In genomic region chr6:49206416-49206815, GRCm38 (mm10) we compare ENCODE assay signal across 24 mouse cellular contexts. TPM values are rescaled to one million over a fixed set of nuclear protein-coding genes. Genes with fewer than 3 reads are reported as not detected.
DNase-seq lines count a peak whose midpoint lies in the region; ATAC-seq and TF ChIP-seq lines count a peak whose summit lies in the region.
"Had no signal": no experiment of that assay in that cellular context is flagged by ENCODE, and none has a peak within 500 bp of the region (broad histone marks: within the 10 kb centered on the region; RNA-seq: fewer than 3 reads in every experiment).

No protein-coding gene starts in this region.

- no peak for TF ChIP-seq EP300 in stomach, postnatal 0 days (optimal IDR thresholded peaks at IDR 0.05)

- no peak for TF ChIP-seq POLR2A in brain, embryonic 14.5 days (IDR thresholded peaks at IDR 0.05; ENCODE audit: borderline replicate concordance, extremely low read depth, insufficient read depth, insufficient read length, poor library complexity, severe bottlenecking)

- no peak overlapping the region for H3K27ac ChIP-seq in forebrain, embryonic 15.5 days (replicated peaks)
- H3K27ac ChIP-seq in forebrain, embryonic 10.5 days: no peak overlapping the region
- H3K27ac ChIP-seq in intestine, postnatal 0 days (ENCODE audit: low read depth, low read length): peak overlapping the region; percentile 30; the same call in 1 of the 2 replicates
- H3K27ac ChIP-seq in intestine, embryonic 15.5 days: no peak overlapping the region
- 0 out of 2 replicates have a peak overlapping the region, but pooled peaks have one; percentile 18 for H3K27ac ChIP-seq in stomach, postnatal 0 days (replicated peaks)
- H3K27ac ChIP-seq: embryonic facial prominence, embryonic 10.5 days; limb, embryonic 13.5 days; liver, embryonic 13.5 days; midbrain, embryonic 13.5 days had no signal

- DNase-seq in forebrain, embryonic 10.5 days (ENCODE audit: extremely low spot score, low spot score): no peak
- DNase-seq in brain, embryonic 14.5 days (ENCODE audit: low read depth): peak; percentile 55
- DNase-seq in stomach, postnatal 0 days (ENCODE audit: low spot score): peak; percentile 11
- no peak for DNase-seq in kidney, adult 9 months
- DNase-seq: adrenal gland, postnatal 36 days; cerebellum, adult 11 months; cerebellum, adult 9-11 months; gastrocnemius, postnatal 36 days; heart, postnatal 10 days; kidney, postnatal 4 days; liver, embryonic 13.5 days; lung, embryonic 14.5 days; right cerebral cortex, postnatal 14 days; spleen, adult 18-20 months; thymus, postnatal 25 days had no signal

- ATAC-seq in forebrain, embryonic 15.5 days (replicated peaks): 0 out of 2 replicates have a peak, but pooled peaks have one; percentile 26
- ATAC-seq in intestine, postnatal 0 days: no peak
- no peak for ATAC-seq in intestine, embryonic 15.5 days
- no peak for ATAC-seq in stomach, postnatal 0 days (ENCODE audit: low FRiP score, low TSS enrichment)
- ATAC-seq: intestine, embryonic 16.5 days; midbrain, embryonic 13.5 days; Patski had no signal

- H3K36me3 ChIP-seq in forebrain, embryonic 15.5 days: peaks cover 13% of the 10 kb centered on the region; the same call in 1 of the 2 replicates
- peaks cover 81% of the 10 kb centered on the region for H3K36me3 ChIP-seq in forebrain, embryonic 10.5 days (replicated peaks)
- peaks cover 14% of the 10 kb centered on the region for H3K36me3 ChIP-seq in intestine, postnatal 0 days (ENCODE audit: control insufficient read depth, insufficient read depth)
- peaks cover 11% of the 10 kb centered on the region; the same call in 1 of the 2 replicates for H3K36me3 ChIP-seq in intestine, embryonic 15.5 days
- no peaks in the 10 kb centered on the region; the same call in 1 of the 2 replicates for H3K36me3 ChIP-seq in stomach, postnatal 0 days (ENCODE audit: control insufficient read depth, insufficient read depth, low read length)

- peaks cover 33% of the 10 kb centered on the region for H3K4me1 ChIP-seq in forebrain, embryonic 15.5 days
- peaks cover 33% of the 10 kb centered on the region for H3K4me1 ChIP-seq in forebrain, embryonic 10.5 days
- 0 out of 2 replicates have a peak, but pooled peaks cover 5% of the 10 kb centered on the region for H3K4me1 ChIP-seq in intestine, postnatal 0 days (replicated peaks; ENCODE audit: control insufficient read depth, insufficient read depth, low read length)
- H3K4me1 ChIP-seq in intestine, embryonic 15.5 days (replicated peaks): peaks cover 29% of the 10 kb centered on the region
- H3K4me1 ChIP-seq in stomach, postnatal 0 days (replicated peaks; ENCODE audit: control insufficient read depth, insufficient read depth): peaks cover 3% of the 10 kb centered on the region; the same call in 1 of the 2 replicates

- no peak overlapping the region for H3K4me2 ChIP-seq in forebrain, embryonic 15.5 days (replicated peaks)
- H3K4me2 ChIP-seq in intestine, postnatal 0 days (replicated peaks; ENCODE audit: low read depth): no peak overlapping the region
- H3K4me2 ChIP-seq in intestine, embryonic 15.5 days (replicated peaks): no peak overlapping the region
- no peak overlapping the region for H3K4me2 ChIP-seq in stomach, postnatal 0 days (replicated peaks; ENCODE audit: low read depth)
- H3K4me2 ChIP-seq: limb, embryonic 13.5 days; liver, embryonic 13.5 days; lung, embryonic 14.5 days; midbrain, embryonic 13.5 days had no signal

- WGBS in forebrain, embryonic 15.5 days: 59% methylated on average over 1 of the region's 1 CpGs
- WGBS in forebrain, embryonic 10.5 days: 86% methylated on average over 1 of the region's 1 CpGs
- WGBS in intestine, postnatal 0 days: 85% methylated on average over 1 of the region's 1 CpGs
- WGBS in intestine, embryonic 15.5 days: 91% methylated on average over 1 of the region's 1 CpGs
- WGBS in stomach, postnatal 0 days: 58% methylated on average over 1 of the region's 1 CpGs

- TF ChIP-seq CTCF in intestine, postnatal 0 days (IDR thresholded peaks at IDR 0.05; ENCODE audit: low read depth): no peak
- no peak for TF ChIP-seq CTCF in brain, embryonic 14.5 days (IDR thresholded peaks at IDR 0.05; ENCODE audit: borderline replicate concordance, extremely low read depth, insufficient read depth, insufficient read length)
- no peak for TF ChIP-seq CTCF in stomach, postnatal 0 days (IDR thresholded peaks at IDR 0.05; ENCODE audit: low read depth)

- H3K4me3 ChIP-seq in forebrain, embryonic 15.5 days: no peak overlapping the region
- H3K4me3 ChIP-seq in forebrain, embryonic 10.5 days: no peak overlapping the region
- H3K4me3 ChIP-seq in intestine, postnatal 0 days (ENCODE audit: low read depth, low read length): no peak overlapping the region
- no peak overlapping the region for H3K4me3 ChIP-seq in intestine, embryonic 15.5 days (replicated peaks)
- H3K4me3 ChIP-seq in stomach, postnatal 0 days (ENCODE audit: low read depth, low read length): no peak overlapping the region
- H3K4me3 ChIP-seq: embryonic facial prominence, embryonic 10.5 days; limb, embryonic 13.5 days; liver, embryonic 13.5 days; midbrain, embryonic 13.5 days had no signal

- no peaks in the 10 kb centered on the region for H3K9me3 ChIP-seq in forebrain, embryonic 15.5 days
- no peaks in the 10 kb centered on the region for H3K9me3 ChIP-seq in forebrain, embryonic 10.5 days
- no peaks in the 10 kb centered on the region for H3K9me3 ChIP-seq in intestine, postnatal 0 days (ENCODE audit: control insufficient read depth)
- no peaks in the 10 kb centered on the region for H3K9me3 ChIP-seq in intestine, embryonic 15.5 days
- no peaks in the 10 kb centered on the region for H3K9me3 ChIP-seq in stomach, postnatal 0 days (ENCODE audit: control insufficient read depth, low read length)
- H3K9me3 ChIP-seq: embryonic facial prominence, embryonic 10.5 days; limb, embryonic 13.5 days; liver, embryonic 13.5 days; midbrain, embryonic 13.5 days had no signal

- H3K27me3 ChIP-seq in forebrain, embryonic 15.5 days: no peaks in the 10 kb centered on the region
- H3K27me3 ChIP-seq in forebrain, embryonic 10.5 days (ENCODE audit: poor library complexity, severe bottlenecking): no peaks in the 10 kb centered on the region
- H3K27me3 ChIP-seq in intestine, postnatal 0 days (replicated peaks; ENCODE audit: control insufficient read depth, insufficient read depth, low read length): no peaks in the 10 kb centered on the region
- H3K27me3 ChIP-seq in intestine, embryonic 15.5 days (replicated peaks): no peaks in the 10 kb centered on the region
- H3K27me3 ChIP-seq in stomach, postnatal 0 days (ENCODE audit: control insufficient read depth, insufficient read depth, low read length): no peaks in the 10 kb centered on the region
- H3K27me3 ChIP-seq: limb, embryonic 13.5 days; liver, embryonic 13.5 days; midbrain, embryonic 13.5 days had no signal

- H3K9ac ChIP-seq in forebrain, embryonic 15.5 days (replicated peaks): no peak overlapping the region
- H3K9ac ChIP-seq in intestine, postnatal 0 days (ENCODE audit: low read depth, low read length): no peak overlapping the region
- no peak overlapping the region for H3K9ac ChIP-seq in intestine, embryonic 15.5 days
- H3K9ac ChIP-seq in stomach, postnatal 0 days (ENCODE audit: low read length): no peak overlapping the region
- H3K9ac ChIP-seq: limb, embryonic 13.5 days; liver, embryonic 13.5 days; lung, embryonic 14.5 days; midbrain, embryonic 13.5 days had no signal

RNA-seq across cellular contexts. Expression of gene Igf2bp3, which starts 8.3 kb away (rescaled TPM):
- 36.5 and 39.8 TPM in 2 replicates for polyA plus RNA-seq in forebrain, embryonic 15.5 days (2015; fragmentation: Nextera tagmentation; extraction: Ambion mirVana)
- polyA plus RNA-seq in forebrain, embryonic 10.5 days (2016; fragmentation: Nextera tagmentation; extraction: Ambion mirVana): 128 and 141 TPM in 2 replicates
- polyA plus RNA-seq in intestine, postnatal 0 days (2015; fragmentation: Nextera tagmentation; extraction: Ambion mirVana): 54.7 and 56.3 TPM in 2 replicates
- polyA plus RNA-seq in intestine, embryonic 15.5 days (2015; fragmentation: Nextera tagmentation; extraction: Ambion mirVana): 83.1 and 96.8 TPM in 2 replicates
- polyA plus RNA-seq in brain, embryonic 14.5 days (2012; rRNA removed): 22.0 and 22.6 TPM in 2 replicates
- polyA plus RNA-seq in stomach, postnatal 0 days (2015; fragmentation: Nextera tagmentation; extraction: Ambion mirVana): 40.7 and 43.6 TPM in 2 replicates
- polyA plus RNA-seq: cortical plate, adult 2 months had no signal

RNA-seq across cellular contexts. Expression of gene Tra2a, which starts 57.4 kb away (rescaled TPM):
- 147 and 152 TPM in 2 replicates for polyA plus RNA-seq in forebrain, embryonic 15.5 days (2015; fragmentation: Nextera tagmentation; extraction: Ambion mirVana)
- polyA plus RNA-seq in forebrain, embryonic 10.5 days (2016; fragmentation: Nextera tagmentation; extraction: Ambion mirVana): 126 and 127 TPM in 2 replicates
- polyA plus RNA-seq in intestine, postnatal 0 days (2015; fragmentation: Nextera tagmentation; extraction: Ambion mirVana): 30.2 and 30.5 TPM in 2 replicates
- polyA plus RNA-seq in intestine, embryonic 15.5 days (2015; fragmentation: Nextera tagmentation; extraction: Ambion mirVana): 81.4 and 82.9 TPM in 2 replicates
- 199 and 246 TPM in 2 replicates for polyA plus RNA-seq in brain, embryonic 14.5 days (2012; rRNA removed)
- polyA plus RNA-seq in stomach, postnatal 0 days (2015; fragmentation: Nextera tagmentation; extraction: Ambion mirVana): 34.6 and 35.4 TPM in 2 replicates

Comparison
In these comparisons a context has a peak if more than half of its experiments do, and no peak if none do; other contexts are left out.
1. H3K27ac ChIP-seq: peak in intestine, postnatal 0 days (single experiment) and stomach, postnatal 0 days (single experiment); none in forebrain, embryonic 15.5 days (single experiment), forebrain, embryonic 10.5 days (single experiment) and intestine, embryonic 15.5 days (single experiment).
2. DNase-seq: peak in brain, embryonic 14.5 days (single experiment) and stomach, postnatal 0 days (single experiment); none in forebrain, embryonic 10.5 days (single experiment) and kidney, adult 9 months (single experiment).